Mouse (Mus musculus) hindbrain, embryonic 12.5 days (tissue): ENCODE data around the gene 0610009B22Rik. TPM values are rescaled to one million over a fixed set of nuclear protein-coding genes. Genes with fewer than 3 reads are reported as not detected.
"Not testable (repeated sequence)": the region's sequence is repeated elsewhere in the genome, so short reads cannot be mapped to it uniquely, and the experiment has no call there.

ENCODE experiments used
- ATAC-seq: fragments of 200-750 bp; cut with Nextera tagmentation; 2 replicates; pipeline ENCODE4 v1.8.0; 2017; ENCODE audit warnings: moderate TSS enrichment; ENCODE audit not compliant: low FRiP score
- H3K27ac ChIP-seq: fragments of 300-500 bp; sonication (generic); 2 replicates; pipeline ENCODE4 v1.5.1; 2016; ENCODE audit warnings: mild to moderate bottlenecking
- H3K27me3 ChIP-seq: fragments of 300-500 bp; sonication (generic); 2 replicates; pipeline ENCODE4 v1.6.1; 2016; ENCODE audit warnings: mild to moderate bottlenecking
- H3K36me3 ChIP-seq: fragments of 300-500 bp; sonication (generic); 2 replicates; pipeline ENCODE4 v1.6.1; 2016; ENCODE audit warnings: mild to moderate bottlenecking
- H3K4me1 ChIP-seq: fragments of 300-500 bp; sonication (generic); 2 replicates; pipeline ENCODE4 v1.6.1; 2016
- H3K4me2 ChIP-seq: fragments of 300-500 bp; sonication (generic); replicated peaks from 2 replicates; pipeline ENCODE4 v1.6.1; 2016; ENCODE audit warnings: mild to moderate bottlenecking
- H3K4me3 ChIP-seq: fragments of 300-500 bp; sonication (generic); 2 replicates; pipeline ENCODE4 v1.5.1; 2016; ENCODE audit warnings: mild to moderate bottlenecking
- H3K9ac ChIP-seq: fragments of 300-500 bp; sonication (generic); 2 replicates; pipeline ENCODE4 v1.6.1; 2016; ENCODE audit warnings: mild to moderate bottlenecking, moderate library complexity
- H3K9me3 ChIP-seq: fragments of 300-500 bp; sonication (generic); replicated peaks from 2 replicates; pipeline ENCODE4 v1.6.1; 2016; ENCODE audit warnings: mild to moderate bottlenecking
- WGBS: fragments of 180-500 bp; shearing (Covaris S2); methylation state at CpG from one replicate; pipeline ENCODE4 v1.1.7; 2016; 5-methylcytosine and 5-hydroxymethylcytosine counted together
- polyA plus RNA-seq: library from polyadenylated mRNA; unstranded; fragments of >200 nt; fragmentation: Nextera tagmentation; extraction: Ambion mirVana; gene quantifications from 2 replicates; pipeline ENCODE4 v1.2.1, GENCODE M21; 2016

0610009B22Rik gene
- polyA plus RNA-seq, 1 experiment from 2014 or later = 109 TPM

DNA sequence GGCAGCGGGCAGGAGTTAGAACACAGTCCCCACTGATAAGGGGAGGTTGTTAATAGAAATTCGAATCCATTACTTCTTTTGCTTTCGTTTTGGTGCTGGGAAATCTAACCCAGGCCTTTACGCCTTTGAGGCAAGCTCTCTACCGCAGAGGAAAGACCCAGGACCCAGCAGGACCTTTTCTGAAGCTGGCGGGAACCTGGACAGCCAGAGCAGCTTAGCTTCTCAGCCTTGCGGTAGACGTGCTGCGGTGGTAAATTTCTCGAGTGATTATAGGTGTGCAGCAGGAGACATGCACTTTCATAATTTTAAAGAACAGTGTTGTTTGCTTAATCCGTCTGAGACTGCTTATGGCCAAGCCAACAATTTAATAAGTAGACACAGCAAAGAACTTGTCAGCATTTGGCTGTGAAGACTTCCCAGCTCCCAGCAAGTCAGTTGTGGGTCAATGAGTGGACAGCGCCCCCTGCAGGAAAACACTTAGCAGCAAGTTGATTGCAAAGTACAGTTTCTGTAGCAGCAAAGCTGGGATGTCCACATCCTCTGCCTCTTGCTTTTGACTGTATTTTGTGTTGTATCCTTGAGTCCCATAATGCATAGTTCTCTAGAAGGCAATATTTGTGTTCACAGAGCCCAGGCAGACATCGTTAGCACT is 7.2 kb downstream of the 0610009B22Rik start:
- H3K4me1 ChIP-seq = no peaks in the 10 kb centered on the region
- no peak overlapping the region for H3K9ac ChIP-seq
- no peaks in the 10 kb centered on the region; the same call in 1 of the 2 replicates for H3K27me3 ChIP-seq
- H3K4me3 ChIP-seq = no peak overlapping the region
- H3K4me2 ChIP-seq = no peak overlapping the region
- peaks cover 14% of the 10 kb centered on the region for H3K36me3 ChIP-seq
- no peak overlapping the region for H3K27ac ChIP-seq
- no peak for ATAC-seq
- H3K9me3 ChIP-seq = no peaks in the 10 kb centered on the region
- 33% methylated on average over 13 of the region's 13 CpGs for WGBS

- 73% methylated on average over 3 of the region's 3 CpGs for WGBS
These were observed 9.2 kb downstream of the 0610009B22Rik start for GRCm38 (mm10) chr11:51679466-51679865.

DNA sequence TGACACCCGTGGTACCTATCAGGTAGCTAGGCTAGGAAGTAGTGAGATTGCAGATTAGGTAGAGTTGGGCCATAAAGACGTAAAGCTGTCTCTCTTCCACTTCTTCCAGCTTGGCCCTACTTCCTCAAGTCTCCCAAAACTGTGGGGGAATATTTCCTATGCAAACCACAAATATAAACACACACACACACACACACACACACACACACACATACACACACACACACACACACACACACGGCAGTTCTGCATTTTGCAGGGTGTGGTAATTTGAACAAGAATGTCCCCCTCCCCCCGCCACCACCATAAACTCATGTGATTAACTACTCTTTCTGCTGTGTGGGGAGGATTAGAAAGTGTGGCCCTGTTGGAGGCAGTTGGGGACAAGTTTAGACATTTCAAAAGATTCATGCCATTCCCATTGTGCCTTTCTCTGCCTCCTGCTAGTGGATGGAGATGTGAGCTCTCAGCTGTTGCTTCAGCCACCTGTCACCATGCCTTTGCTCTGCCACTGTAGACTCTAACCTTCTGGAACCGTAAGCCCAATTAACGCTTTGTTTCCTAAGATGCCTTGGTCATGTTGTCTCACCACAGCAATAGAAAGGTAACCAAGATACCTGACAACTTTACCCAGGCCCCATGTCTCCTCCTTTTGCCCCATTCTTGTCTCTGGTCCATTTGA is 10.8 kb downstream of the 0610009B22Rik start:
- H3K27me3 ChIP-seq = no peaks in the 10 kb centered on the region; the same call in 1 of the 2 replicates
- no peak overlapping the region for H3K4me3 ChIP-seq
- no peaks in the 10 kb centered on the region for H3K9me3 ChIP-seq
- no peaks in the 10 kb centered on the region for H3K36me3 ChIP-seq
- no peak overlapping the region for H3K27ac ChIP-seq
- H3K9ac ChIP-seq = no peak overlapping the region
- H3K4me1 ChIP-seq = no peaks in the 10 kb centered on the region
- WGBS = 75% methylated on average over 6 of the region's 6 CpGs
- no peak for ATAC-seq
- H3K4me2 ChIP-seq = no peak overlapping the region

More at GRCm38 (mm10) chr11:51679466-51679865, 9.2 kb downstream of the 0610009B22Rik start:
- Histone ChIP-seq H3K9me3 (no peaks in the 10 kb centered on the region), H3K27me3 (no peaks in the 10 kb centered on the region; the same call in 1 of the 2 replicates), H3K4me3 (no peak overlapping the region), H3K36me3 (0 out of 2 replicates have a peak, but pooled peaks cover 2% of the 10 kb centered on the region), H3K4me2 (no peak overlapping the region), H3K27ac (no peak overlapping the region), H3K9ac (no peak overlapping the region), H3K4me1 (no peaks in the 10 kb centered on the region)
- ATAC-seq = no peak

DNA sequence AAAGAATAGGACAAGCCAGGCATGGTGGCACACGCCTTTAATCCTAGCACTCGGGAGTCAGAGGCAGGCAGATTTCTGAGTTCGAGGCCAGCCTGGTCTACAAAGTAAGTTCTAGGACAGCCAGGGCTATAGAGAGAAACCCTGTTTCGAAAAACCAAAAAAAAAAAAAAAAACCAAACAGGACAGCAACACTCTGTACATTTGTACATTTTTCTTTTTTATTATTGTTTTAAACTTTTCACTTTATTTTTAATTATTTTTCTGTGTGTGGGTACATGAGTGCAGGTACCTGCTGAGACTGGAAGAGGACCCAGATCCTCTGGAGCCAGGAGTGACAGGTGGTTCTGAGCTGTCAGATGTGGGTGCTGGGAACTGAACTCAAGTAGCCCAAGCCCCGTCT is 13.3 kb downstream of the 0610009B22Rik start:
- H3K4me1 ChIP-seq = no peaks in the 10 kb centered on the region
- no peaks in the 10 kb centered on the region; the same call in 1 of the 2 replicates for H3K27me3 ChIP-seq
- no peak for ATAC-seq
- no peak overlapping the region for H3K27ac ChIP-seq
- H3K9ac ChIP-seq = no peak overlapping the region
- 73% methylated on average over 5 of the region's 5 CpGs for WGBS
- no peaks in the 10 kb centered on the region for H3K9me3 ChIP-seq
- no peaks in the 10 kb centered on the region for H3K36me3 ChIP-seq
- no peak overlapping the region for H3K4me3 ChIP-seq
- no peak overlapping the region for H3K4me2 ChIP-seq

DNA sequence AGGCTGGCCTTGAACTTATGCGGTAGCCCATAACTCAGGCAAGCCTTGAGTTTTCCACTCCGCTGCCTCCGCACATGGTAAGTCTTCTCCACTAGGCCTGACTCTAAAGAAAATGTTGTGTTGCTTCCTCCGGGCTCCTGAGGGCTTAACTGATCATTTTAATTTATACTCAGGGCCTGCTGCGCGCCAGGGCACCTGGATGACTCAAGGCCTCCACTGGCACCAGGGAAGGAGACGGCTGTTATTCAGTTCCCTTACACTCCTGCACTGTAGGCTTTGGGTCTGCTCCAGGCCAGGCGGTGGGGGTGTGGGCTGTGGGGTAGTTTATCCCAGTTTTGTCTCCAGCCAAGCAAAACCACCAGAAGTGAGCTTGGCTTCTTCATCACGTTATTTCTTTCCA is 15.4 kb downstream of the 0610009B22Rik start:
- Histone ChIP-seq H3K4me2 (no peak overlapping the region), H3K27ac (no peak overlapping the region), H3K27me3 (no peaks in the 10 kb centered on the region; the same call in 1 of the 2 replicates), H3K9ac (no peak overlapping the region), H3K4me1 (no peaks in the 10 kb centered on the region), H3K9me3 (no peaks in the 10 kb centered on the region), H3K4me3 (no peak overlapping the region), H3K36me3 (no peaks in the 10 kb centered on the region)
- ATAC-seq = no peak
- WGBS = 82% methylated on average over 9 of the region's 9 CpGs

GRCm38 (mm10) chr11:51671376-51671775 is 17.3 kb downstream of the 0610009B22Rik start:
- H3K9me3 ChIP-seq = no peaks in the 10 kb centered on the region
- no peak overlapping the region for H3K4me2 ChIP-seq
- WGBS = 78% methylated on average over 2 of the region's 2 CpGs
- no peaks in the 10 kb centered on the region for H3K36me3 ChIP-seq
- H3K4me1 ChIP-seq = no peaks in the 10 kb centered on the region
- no peak for ATAC-seq
- H3K9ac ChIP-seq = no peak overlapping the region
- H3K27me3 ChIP-seq = no peaks in the 10 kb centered on the region; the same call in 1 of the 2 replicates
- H3K27ac ChIP-seq = no peak overlapping the region
- no peak overlapping the region for H3K4me3 ChIP-seq

DNA sequence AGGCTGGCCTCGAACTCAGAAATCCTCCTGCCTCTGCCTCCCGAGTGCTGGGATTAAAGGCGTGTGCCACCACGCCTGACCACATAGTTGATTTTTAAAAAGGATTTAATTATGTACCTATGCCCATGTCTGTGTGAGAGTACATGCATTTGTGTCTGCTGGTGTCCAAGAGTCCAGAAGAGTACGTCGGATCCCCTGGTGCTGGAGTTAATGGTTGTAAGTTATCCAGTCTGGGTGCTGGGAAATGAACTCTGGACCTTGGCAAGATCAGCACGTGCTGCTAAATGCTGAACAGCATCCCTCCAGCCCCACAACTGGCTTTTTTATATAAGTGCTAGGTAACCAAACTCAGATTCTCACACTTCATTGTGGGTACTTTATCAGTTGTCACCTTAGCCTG is 17.8 kb downstream of the 0610009B22Rik start:
- H3K27me3 ChIP-seq = no peaks in the 10 kb centered on the region
- WGBS = 91% methylated on average over 7 of the region's 7 CpGs
- H3K4me3 ChIP-seq = no peak overlapping the region
- ATAC-seq = no peak
- no peaks in the 10 kb centered on the region for H3K4me1 ChIP-seq
- H3K36me3 ChIP-seq = no peaks in the 10 kb centered on the region
- no peak overlapping the region for H3K9ac ChIP-seq
- no peaks in the 10 kb centered on the region for H3K9me3 ChIP-seq
- H3K4me2 ChIP-seq = no peak overlapping the region
- no peak overlapping the region for H3K27ac ChIP-seq

DNA sequence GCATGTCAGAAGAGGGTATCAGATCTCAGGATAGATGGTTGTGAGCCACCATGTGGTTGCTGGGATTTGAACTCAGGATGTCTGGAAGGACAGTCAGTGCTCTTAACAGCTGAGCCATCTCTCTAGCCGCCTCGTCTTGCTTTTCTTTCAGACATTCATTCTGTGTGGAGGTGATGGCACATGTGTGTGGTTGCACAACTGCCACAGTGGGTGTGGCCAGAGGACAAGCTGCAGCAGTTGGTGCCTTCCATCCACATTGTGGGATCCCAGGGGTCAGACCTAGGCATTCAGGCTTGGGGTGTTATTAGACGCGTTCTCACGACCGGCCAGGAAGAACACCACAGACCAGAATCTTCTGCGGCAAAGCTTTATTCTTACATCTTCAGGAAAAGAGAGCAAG is 23.9 kb downstream of the 0610009B22Rik start:
- WGBS = 91% methylated on average over 7 of the region's 7 CpGs
- H3K27ac ChIP-seq, H3K9me3 ChIP-seq, ATAC-seq, H3K36me3 ChIP-seq, H3K27me3 ChIP-seq, H3K9ac ChIP-seq, H3K4me1 ChIP-seq, H3K4me2 ChIP-seq, H3K4me3 ChIP-seq: not testable (repeated sequence)

- H3K36me3 ChIP-seq = no peaks in the 10 kb centered on the region
- H3K4me3 ChIP-seq = no peak overlapping the region
- no peak overlapping the region for H3K4me2 ChIP-seq
- WGBS = 71% methylated on average over 7 of the region's 7 CpGs
- no peak for ATAC-seq
- no peaks in the 10 kb centered on the region for H3K4me1 ChIP-seq
- no peaks in the 10 kb centered on the region for H3K9me3 ChIP-seq
- no peak overlapping the region for H3K27ac ChIP-seq
- H3K9ac ChIP-seq = no peak overlapping the region
- H3K27me3 ChIP-seq = no peaks in the 10 kb centered on the region
These were observed 26.0 kb downstream of the 0610009B22Rik start for GRCm38 (mm10) chr11:51662632-51663031.

- Histone ChIP-seq H3K9ac (no peak overlapping the region), H3K27ac (no peak overlapping the region), H3K4me1 (no peaks in the 10 kb centered on the region), H3K36me3 (no peaks in the 10 kb centered on the region), H3K9me3 (no peaks in the 10 kb centered on the region), H3K27me3 (no peaks in the 10 kb centered on the region), H3K4me3 (no peak overlapping the region), H3K4me2 (no peak overlapping the region)
- 78% methylated on average over 16 of the region's 16 CpGs for WGBS
- ATAC-seq = no peak
These were observed 26.8 kb downstream of the 0610009B22Rik start for GRCm38 (mm10) chr11:51661867-51662365.

DNA sequence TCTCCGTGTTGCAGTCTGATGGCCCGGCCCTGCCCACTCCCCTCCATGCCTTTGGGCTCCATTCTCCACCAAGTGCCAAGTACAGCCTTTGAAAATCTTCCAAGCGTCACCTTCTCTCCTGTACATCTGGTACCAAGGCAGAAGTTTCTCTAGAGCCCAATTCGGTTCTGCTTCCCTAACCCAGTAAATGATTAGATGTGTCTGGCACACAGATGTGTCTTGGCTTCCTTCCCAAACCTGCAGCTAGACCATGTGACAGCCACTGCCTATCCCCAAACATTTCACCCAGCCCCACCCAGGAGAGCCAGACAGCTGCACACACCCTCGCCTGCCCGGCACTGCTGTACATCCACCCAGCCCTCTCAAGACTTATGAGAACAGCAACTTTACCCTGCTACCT is 30.0 kb downstream of the 0610009B22Rik start:
- Histone ChIP-seq H3K4me1 (no peaks in the 10 kb centered on the region), H3K36me3 (no peaks in the 10 kb centered on the region), H3K9me3 (no peaks in the 10 kb centered on the region), H3K27ac (no peak overlapping the region), H3K4me2 (no peak overlapping the region), H3K27me3 (no peaks in the 10 kb centered on the region), H3K9ac (no peak overlapping the region), H3K4me3 (no peak overlapping the region)
- 68% methylated on average over 6 of the region's 6 CpGs for WGBS
- no peak for ATAC-seq

GRCm38 (mm10) chr11:51658291-51658690 is 30.4 kb downstream of the 0610009B22Rik start:
- Histone ChIP-seq H3K9me3 (no peaks in the 10 kb centered on the region), H3K9ac (no peak overlapping the region), H3K36me3 (no peaks in the 10 kb centered on the region), H3K4me3 (no peak overlapping the region), H3K4me2 (no peak overlapping the region), H3K27me3 (no peaks in the 10 kb centered on the region), H3K4me1 (no peaks in the 10 kb centered on the region), H3K27ac (no peak overlapping the region)
- WGBS = 65% methylated on average over 7 of the region's 7 CpGs
- ATAC-seq = no peak
